Mouse (Mus musculus) midbrain, embryonic 11.5 days (tissue): ENCODE measurements around the gene Pknox2. TPM values are rescaled to one million over a fixed set of nuclear protein-coding genes. Genes with fewer than 3 reads are reported as not detected.
A peak's percentile ranks its signal among the peaks of the same experiment; 100 is the strongest.

Experiments used
- ATAC-seq: fragments of 200-750 bp; cut with Nextera tagmentation; 2 replicates; pipeline ENCODE4 v1.8.0; 2017; ENCODE audit warnings: moderate TSS enrichment, moderate library complexity; ENCODE audit not compliant: low FRiP score
- DNase-seq: peaks from one replicate; pipeline ENCODE4 v3.0.0; 2015; ENCODE audit warnings: low spot score; ENCODE audit errors: missing footprints
- H3K27ac ChIP-seq: fragments of 300-500 bp; sonication (generic); 2 replicates; pipeline ENCODE4 v1.5.1; 2014; ENCODE audit warnings: low read depth, low read length
- H3K27me3 ChIP-seq: fragments of 300-500 bp; sonication (generic); 2 replicates; pipeline ENCODE4 v1.6.1; 2014; ENCODE audit warnings: mild to moderate bottlenecking, low read length, moderate library complexity, mixed read lengths; ENCODE audit not compliant: control insufficient read depth, insufficient read depth
- H3K36me3 ChIP-seq: fragments of 300-500 bp; sonication (generic); 2 replicates; pipeline ENCODE4 v1.6.1; 2014; ENCODE audit warnings: mild to moderate bottlenecking, low read length, moderate library complexity, mixed read lengths; ENCODE audit not compliant: control insufficient read depth, insufficient read depth
- H3K4me1 ChIP-seq: fragments of 300-500 bp; sonication (generic); 2 replicates; pipeline ENCODE4 v1.6.1; 2014; ENCODE audit warnings: low read length; ENCODE audit not compliant: control insufficient read depth, insufficient read depth
- H3K4me2 ChIP-seq: fragments of 300-500 bp; sonication (generic); 2 replicates; pipeline ENCODE4 v1.6.1; 2014; ENCODE audit warnings: mild to moderate bottlenecking, moderate library complexity
- H3K4me3 ChIP-seq: fragments of 300-500 bp; sonication (generic); 2 replicates; pipeline ENCODE4 v1.5.1; 2014; ENCODE audit warnings: low read depth, low read length
- H3K9ac ChIP-seq: fragments of 300-500 bp; sonication (generic); 2 replicates; pipeline ENCODE4 v1.6.1; 2014; ENCODE audit warnings: low read length
- H3K9me3 ChIP-seq: fragments of 300-500 bp; sonication (generic); 2 replicates; pipeline ENCODE4 v1.6.1; 2016; ENCODE audit warnings: low read length; ENCODE audit not compliant: control insufficient read depth
- WGBS: fragments of 180-500 bp; shearing (Covaris S2); extraction: QIAGEN DNeasy Blood & Tissue Kit; methylation state at CpG from one replicate; pipeline ENCODE4 v1.1.7; 2014; 5-methylcytosine and 5-hydroxymethylcytosine counted together
- polyA plus RNA-seq: library from polyadenylated mRNA; unstranded; fragments of >200 nt; fragmentation: Nextera tagmentation; extraction: Ambion mirVana; gene quantifications from 2 replicates; pipeline ENCODE4 v1.2.1, GENCODE M21; 2014

Pknox2 gene
- polyA plus RNA-seq: 20.2 and 20.3 TPM in 2 replicates

GRCm38 (mm10) chr9:37147359-37147685 is at the start of gene Pknox2:
Pknox2 (minus strand) TSS chr9:37147407.
- peak; percentile 84 for ATAC-seq
- peak; percentile 94 for DNase-seq
- no peaks in the 10 kb centered on the region for H3K36me3 ChIP-seq
- H3K4me2 ChIP-seq: peak within 1 kb of the TSS; percentile 94
- H3K27me3 ChIP-seq: no peaks in the 10 kb centered on the region
- under 1% methylated on average over 9 of the region's 13 CpGs for WGBS
- peak within 1 kb of the TSS; percentile 99 for H3K9ac ChIP-seq
- H3K9me3 ChIP-seq: no peaks in the 10 kb centered on the region
- H3K4me3 ChIP-seq: peak within 1 kb of the TSS; percentile 67
- H3K27ac ChIP-seq: peak within 1 kb of the TSS; percentile 95
- H3K4me1 ChIP-seq: peaks cover 25% of the 10 kb centered on the region

DNA sequence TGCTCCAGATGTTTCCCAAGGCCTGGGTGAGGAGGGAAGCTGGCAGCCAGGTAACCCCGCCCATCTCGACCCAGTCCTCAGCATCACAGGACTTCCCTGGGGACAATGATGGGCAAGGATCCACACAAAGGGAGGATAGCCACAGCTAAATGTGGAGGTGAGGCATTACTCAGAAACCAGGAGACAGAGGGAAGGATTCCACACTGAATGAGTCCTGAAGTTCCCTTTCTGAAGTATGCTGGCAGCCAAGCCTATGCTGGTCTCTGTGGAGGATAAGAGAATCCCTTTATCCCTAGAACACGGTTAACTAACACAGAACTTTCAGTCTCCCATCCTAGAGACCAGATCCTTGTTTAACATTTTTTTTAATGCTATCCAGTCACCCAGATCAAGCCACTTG is 40.8 kb upstream of the Pknox2 start:
- no peak overlapping the region for H3K4me2 ChIP-seq
- H3K4me1 ChIP-seq: no peaks in the 10 kb centered on the region
- no peak overlapping the region for H3K27ac ChIP-seq
- H3K9ac ChIP-seq: no peak overlapping the region
- no peaks in the 10 kb centered on the region for H3K36me3 ChIP-seq
- H3K9me3 ChIP-seq: no peaks in the 10 kb centered on the region
- WGBS: 86% methylated on average over 3 of the region's 3 CpGs
- H3K4me3 ChIP-seq: no peak overlapping the region
- ATAC-seq (no peak), DNase-seq (no peak)
- H3K27me3 ChIP-seq: no peaks in the 10 kb centered on the region

DNA sequence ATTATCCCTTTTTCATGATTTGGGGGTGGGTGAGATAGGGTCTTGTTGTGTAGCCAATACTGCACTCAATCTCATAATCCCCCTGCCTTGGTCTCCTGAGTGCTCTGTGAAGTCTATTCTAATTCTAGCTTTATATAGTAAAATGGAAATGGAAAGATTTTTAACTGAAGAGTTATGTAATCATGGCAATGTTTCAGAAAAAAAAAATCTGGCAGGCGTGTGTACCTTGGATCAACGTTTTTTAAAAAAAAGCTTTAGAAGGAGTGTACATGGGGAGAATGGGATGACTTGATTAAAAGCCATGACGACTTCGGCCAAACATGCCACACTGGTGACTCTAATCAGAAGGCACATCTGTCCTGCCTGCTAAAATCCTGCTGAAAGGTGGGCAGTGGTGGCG is 40.2 kb upstream of the Pknox2 start:
- no peak for ATAC-seq
- H3K4me2 ChIP-seq: no peak overlapping the region
- no peak overlapping the region for H3K4me3 ChIP-seq
- H3K36me3 ChIP-seq: no peaks in the 10 kb centered on the region
- DNase-seq: no peak
- H3K27ac ChIP-seq: no peak overlapping the region
- H3K4me1 ChIP-seq: no peaks in the 10 kb centered on the region
- H3K27me3 ChIP-seq: no peaks in the 10 kb centered on the region
- H3K9me3 ChIP-seq: no peaks in the 10 kb centered on the region
- 87% methylated on average over 5 of the region's 5 CpGs for WGBS
- no peak overlapping the region for H3K9ac ChIP-seq

GRCm38 (mm10) chr9:37183176-37183575 is 36.0 kb upstream of the Pknox2 start:
- Histone ChIP-seq H3K4me2 (no peak overlapping the region), H3K4me1 (peaks cover 31% of the 10 kb centered on the region), H3K27ac (no peak overlapping the region), H3K27me3 (no peaks in the 10 kb centered on the region), H3K9me3 (no peaks in the 10 kb centered on the region), H3K9ac (no peak overlapping the region), H3K4me3 (no peak overlapping the region), H3K36me3 (no peaks in the 10 kb centered on the region)
- ATAC-seq (no peak), DNase-seq (no peak)
- 73% methylated on average over 2 of the region's 2 CpGs for WGBS

DNA sequence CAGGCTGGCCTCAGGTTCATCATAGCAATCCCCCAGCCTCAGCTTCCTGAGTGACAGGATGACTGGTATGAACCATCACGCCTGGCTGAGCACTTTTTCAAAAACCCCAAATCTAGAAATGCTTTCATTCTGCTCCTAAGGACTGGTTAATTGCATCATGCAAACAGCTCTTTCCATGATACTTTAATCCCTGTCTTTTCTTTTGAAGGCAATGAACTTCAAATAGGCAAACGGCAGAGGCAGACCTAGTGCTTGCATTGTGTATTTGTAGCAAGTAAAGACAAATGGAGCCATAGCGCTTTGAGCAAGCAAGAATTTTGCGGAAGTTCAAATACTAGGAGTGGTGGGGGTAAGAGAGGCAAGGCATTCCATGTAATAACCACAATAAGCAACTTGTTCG is 34.4 kb upstream of the Pknox2 start:
- peaks cover 45% of the 10 kb centered on the region for H3K4me1 ChIP-seq
- H3K27ac ChIP-seq: no peak overlapping the region; the same call in 1 of the 2 replicates
- H3K4me2 ChIP-seq: no peak overlapping the region
- no peaks in the 10 kb centered on the region for H3K27me3 ChIP-seq
- ATAC-seq (no peak), DNase-seq (peak; percentile 85)
- 42% methylated on average over 5 of the region's 5 CpGs for WGBS
- no peak overlapping the region for H3K9ac ChIP-seq
- H3K9me3 ChIP-seq: no peaks in the 10 kb centered on the region
- H3K36me3 ChIP-seq: no peaks in the 10 kb centered on the region
- no peak overlapping the region for H3K4me3 ChIP-seq

DNA sequence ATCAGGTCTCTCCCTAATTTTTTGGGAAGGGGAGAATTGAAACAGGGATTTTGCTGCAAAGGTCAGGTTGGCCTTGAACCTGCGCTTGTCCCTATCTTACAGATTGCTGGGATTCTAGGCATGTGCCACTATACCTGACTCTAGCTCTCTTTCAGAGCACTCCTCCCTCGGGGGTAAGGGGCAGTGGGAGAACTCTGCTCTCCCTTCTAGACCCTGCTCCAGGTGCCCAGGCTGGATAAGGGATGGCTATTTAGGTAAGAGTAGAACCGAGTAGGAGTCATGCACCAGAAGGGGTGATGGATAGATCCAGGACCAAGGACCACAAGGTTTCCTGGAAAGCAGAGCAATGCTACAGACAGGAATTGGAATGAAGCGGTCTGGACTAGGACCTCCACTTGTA is 32.4 kb upstream of the Pknox2 start:
- Histone ChIP-seq H3K36me3 (no peaks in the 10 kb centered on the region), H3K9ac (peak overlapping the region; percentile 49), H3K4me3 (no peak overlapping the region), H3K4me2 (peak overlapping the region; percentile 28; the same call in 1 of the 2 replicates), H3K27ac (peak overlapping the region; percentile 87), H3K27me3 (no peaks in the 10 kb centered on the region), H3K9me3 (no peaks in the 10 kb centered on the region), H3K4me1 (peaks cover 48% of the 10 kb centered on the region)
- DNase-seq (peak; percentile 90), ATAC-seq (no peak)
- WGBS: 78% methylated on average over 4 of the region's 4 CpGs

- no peaks in the 10 kb centered on the region for H3K9me3 ChIP-seq
- peak overlapping the region; percentile 28; the same call in 1 of the 2 replicates for H3K4me2 ChIP-seq
- H3K9ac ChIP-seq: peak overlapping the region; percentile 49
- peak; percentile 94 for DNase-seq
- no peaks in the 10 kb centered on the region for H3K36me3 ChIP-seq
- WGBS: 7% methylated on average over 4 of the region's 4 CpGs
- no peak overlapping the region for H3K4me3 ChIP-seq
- no peaks in the 10 kb centered on the region for H3K27me3 ChIP-seq
- H3K4me1 ChIP-seq: peaks cover 48% of the 10 kb centered on the region
- peak; percentile 86 for ATAC-seq
- peak overlapping the region; percentile 87 for H3K27ac ChIP-seq
Observed at GRCm38 (mm10) chr9:37178911-37179310, 31.7 kb upstream of the Pknox2 start.

DNA sequence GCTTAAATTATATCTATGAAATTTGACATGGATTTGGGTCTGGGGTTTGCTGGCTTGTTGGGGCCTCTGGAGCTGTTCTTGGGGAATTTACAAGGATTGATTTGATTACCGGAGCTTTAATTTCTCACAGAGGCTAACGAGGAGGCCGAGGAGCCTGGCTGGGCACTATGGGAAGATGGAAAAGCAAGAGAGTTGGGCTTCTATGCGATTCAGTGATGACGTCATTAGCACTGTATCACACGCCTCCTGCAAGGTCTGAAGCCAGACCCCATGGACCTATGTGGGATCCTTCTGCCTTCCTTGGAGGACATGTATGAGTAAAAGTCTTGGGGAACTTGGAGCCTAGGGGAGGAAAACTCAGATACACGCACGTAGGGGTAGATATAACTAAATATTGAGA is 30.3 kb upstream of the Pknox2 start:
- Histone ChIP-seq H3K27ac (peak overlapping the region; percentile 87), H3K9ac (no peak overlapping the region; the same call in 1 of the 2 replicates), H3K4me3 (no peak overlapping the region), H3K4me1 (peaks cover 48% of the 10 kb centered on the region), H3K9me3 (no peaks in the 10 kb centered on the region), H3K27me3 (no peaks in the 10 kb centered on the region), H3K4me2 (peak overlapping the region; percentile 5; the same call in 1 of the 2 replicates), H3K36me3 (no peaks in the 10 kb centered on the region)
- peak; percentile 56 for ATAC-seq
- WGBS: 29% methylated on average over 8 of the region's 8 CpGs
- peak; percentile 89 for DNase-seq

DNA sequence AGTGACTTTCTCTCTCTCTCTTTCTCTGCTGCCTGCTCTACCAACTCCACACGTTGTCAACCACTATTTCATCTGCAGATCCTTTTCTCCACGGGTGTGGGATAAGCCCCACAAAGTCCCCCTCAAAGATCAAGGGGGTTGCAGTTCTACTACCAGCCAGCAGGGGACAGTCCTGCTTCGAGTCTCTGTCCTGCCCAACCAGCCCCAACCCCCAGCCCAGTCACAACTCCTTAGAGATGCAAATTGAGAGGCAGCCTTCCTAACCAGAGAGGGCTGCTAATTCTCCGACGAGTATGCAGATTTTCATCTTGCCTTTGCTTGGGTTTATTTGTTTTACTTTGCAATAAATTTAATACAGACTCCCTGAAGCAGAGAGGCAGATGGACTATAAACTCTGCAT is 29.9 kb upstream of the Pknox2 start:
- peaks cover 48% of the 10 kb centered on the region for H3K4me1 ChIP-seq
- H3K27ac ChIP-seq: peak overlapping the region; percentile 87
- H3K4me3 ChIP-seq: no peak overlapping the region
- DNase-seq (peak; percentile 97), ATAC-seq (peak; percentile 79)
- H3K27me3 ChIP-seq: no peaks in the 10 kb centered on the region
- under 1% methylated on average over 5 of the region's 5 CpGs for WGBS
- H3K9ac ChIP-seq: no peak overlapping the region; the same call in 1 of the 2 replicates
- no peaks in the 10 kb centered on the region for H3K36me3 ChIP-seq
- peak overlapping the region; percentile 5; the same call in 1 of the 2 replicates for H3K4me2 ChIP-seq
- no peaks in the 10 kb centered on the region for H3K9me3 ChIP-seq
